Mouse (Mus musculus) spleen, adult 10 weeks (tissue): ENCODE results near the gene Hepacam2. TPM values are rescaled to one million over a fixed set of nuclear protein-coding genes. Genes with fewer than 3 reads are reported as not detected.

Source experiments
- polyA plus RNA-seq: library from polyadenylated mRNA; stranded (reverse); fragments of 350-450 nt; fragmentation: Illumina TruSeq; extraction: RNeasy Lipid Tissue Mini Kit (QIAGEN cat#74804); gene quantifications from one replicate; pipeline ENCODE4 v1.2.3, GENCODE M21; 2015; ENCODE audit warnings: low replicate concordance; ENCODE audit not compliant: insufficient read depth

The Hepacam2 gene
- 17.0 TPM for polyA plus RNA-seq

GRCm38 (mm10) chr6:3498162-3498848 is at the start of gene Hepacam2, which contains the start of gene Vps50:
Gene Hepacam2 (minus strand): TSS chr6:3498298.
Gene Vps50 (plus strand): TSS chr6:3498382.

Other genes starting within 250 kb of the Hepacam2 start
- 266 TPM for gene Samd9l, start 98.7 kb downstream of the Hepacam2 start, polyA plus RNA-seq
- 32.4 TPM for gene Vps50, start 84 bp upstream of the Hepacam2 start, polyA plus RNA-seq